ENCODE assay signal across 8 mouse cellular contexts in the genomic region with DNA sequence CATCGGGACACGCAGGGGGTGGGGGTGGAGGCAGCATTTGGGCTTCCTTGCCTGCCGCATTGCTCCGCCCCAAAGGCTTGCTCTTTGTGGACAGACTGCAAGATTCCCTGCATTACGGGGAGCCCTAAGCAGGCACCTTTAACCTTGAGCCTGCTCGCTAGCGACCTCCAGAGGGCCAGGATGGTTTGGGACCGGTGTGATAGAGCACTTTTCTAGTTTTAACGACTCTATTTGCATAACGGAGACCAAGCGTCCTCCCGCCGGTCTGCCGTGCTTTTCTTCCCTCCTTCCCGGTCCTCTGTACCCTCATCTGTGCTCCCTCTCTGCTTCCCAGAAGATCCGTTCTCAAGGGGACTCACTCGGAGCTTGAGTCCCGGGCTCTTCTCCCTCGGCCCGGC. TPM values are rescaled to one million over a fixed set of nuclear protein-coding genes. Genes with fewer than 3 reads are reported as not detected.
DNase-seq lines count a peak whose midpoint lies in the region; ATAC-seq and TF ChIP-seq lines count a peak whose summit lies in the region.

A gene (plus strand): TSS at position 70 of the 398 bp plus-strand sequence.

- in situ Hi-C loops in Patski (cut with MboI; ENCODE audit: low pct_unique_long_range_greater_than_20kb) = loop anchor here (5.0 kb wide), 3 partner anchors 72 to 178 kb away; no protein-coding TSS in a partner anchor

- CTCF ChIA-PET in Patski (lab: Charles Lee) = interaction anchor here (0.7 to 3.0 kb wide), 7 partner anchors 8 to 179 kb away, joined by 3 to 8 read pairs (median 4); no protein-coding TSS in a partner anchor

- peak; percentile 91 for TF ChIP-seq CTCF in Patski (IDR thresholded peaks at IDR 0.05)

- POLR2A ChIA-PET in Patski (lab: Charles Lee) = interaction anchor here (0.6 kb wide), 1 partner anchor 41 kb away, joined by 3 read pairs; no protein-coding TSS in a partner anchor

- under 1% methylated on average over 20 of the region's 20 CpGs for WGBS in hindbrain, embryonic 11.5 days

- H3K36me3 ChIP-seq in hindbrain, embryonic 11.5 days (ENCODE audit: control insufficient read depth, insufficient read depth, low read length) = no peaks in the 10 kb centered on the region

- H3K9ac ChIP-seq in hindbrain, embryonic 11.5 days (ENCODE audit: low read depth, low read length) = peak within 1 kb of the TSS; percentile 94

- H3K4me3 ChIP-seq in hindbrain, embryonic 11.5 days (ENCODE audit: low read depth, low read length) = peak within 1 kb of the TSS; percentile 83

- H3K4me1 ChIP-seq in hindbrain, embryonic 11.5 days (replicated peaks; ENCODE audit: control insufficient read depth, insufficient read depth, low read length) = 0 out of 2 replicates have a peak, but pooled peaks cover 3% of the 10 kb centered on the region

- peak within 1 kb of the TSS; percentile 89 for H3K4me2 ChIP-seq in hindbrain, embryonic 11.5 days (replicated peaks; ENCODE audit: low read depth, low read length)

- no peaks in the 10 kb centered on the region for H3K27me3 ChIP-seq in Patski
- no peaks in the 10 kb centered on the region for H3K27me3 ChIP-seq in hindbrain, embryonic 11.5 days (ENCODE audit: control insufficient read depth, insufficient read depth, low read length)

- no peaks in the 10 kb centered on the region for H3K9me3 ChIP-seq in hindbrain, embryonic 11.5 days (ENCODE audit: control insufficient read depth, low read length)

- ATAC-seq in Patski = peak; percentile 82
- ATAC-seq in hindbrain, embryonic 11.5 days (ENCODE audit: low FRiP score) = peak; percentile 65

- peak within 1 kb of the TSS; percentile 88 for H3K27ac ChIP-seq in hindbrain, embryonic 11.5 days (ENCODE audit: low read depth, low read length)

- no peak for DNase-seq in Patski (ENCODE audit: low read depth, low spot score)
- DNase-seq in cerebellum, adult 9-10 months = peak; percentile 41
- peak; percentile 42 to 65 for DNase-seq in frontal cortex, postnatal 14 days (ENCODE audit: low spot score in 2 of 2)
- DNase-seq in hindbrain, embryonic 11.5 days (ENCODE audit: low spot score) = peak; percentile 87
- DNase-seq in layer of hippocampus, postnatal 10 days (ENCODE audit: low spot score in 2 of 2) = peak; percentile 78 to 82
- DNase-seq in lung, postnatal 14 days = peak; percentile 90
- DNase-seq in retina, embryonic 14.5 days (ENCODE audit: low spot score) = peak; percentile 86
- DNase-seq in thymus, postnatal 4 days = peak; percentile 96

RNA-seq across cellular contexts. Expression of the gene that starts here (rescaled TPM):
- 63.1 TPM for polyA plus RNA-seq in Patski (2021)
- 32.7 and 34.1 TPM in 2 replicates for polyA plus RNA-seq in hindbrain, embryonic 11.5 days (2014; fragmentation: Nextera tagmentation; extraction: Ambion mirVana)
- total RNA-seq in layer of hippocampus, postnatal 10 days (2021) = 10 to 100 TPM; 12.8 to 15.5 TPM
